Mouse (Mus musculus) forebrain, embryonic 16.5 days (tissue): ENCODE results near the gene Ndufab1. TPM values are rescaled to one million over a fixed set of nuclear protein-coding genes. Genes with fewer than 3 reads are reported as not detected.

Experiments used
- ATAC-seq: fragments of 200-750 bp; cut with Nextera tagmentation; 2 replicates; pipeline ENCODE4 v1.8.0; 2017; ENCODE audit warnings: mild to moderate bottlenecking, moderate library complexity
- H3K27ac ChIP-seq: fragments of 300-500 bp; sonication (generic); 2 replicates; pipeline ENCODE4 v1.5.1; 2014; ENCODE audit warnings: low read length, control low read depth
- H3K27me3 ChIP-seq: fragments of 300-500 bp; sonication (generic); replicated peaks from 2 replicates; pipeline ENCODE4 v1.6.1; 2014; ENCODE audit warnings: low read length; ENCODE audit not compliant: control insufficient read depth, insufficient read depth
- H3K36me3 ChIP-seq: fragments of 300-500 bp; sonication (generic); 2 replicates; pipeline ENCODE4 v1.6.1; 2014; ENCODE audit not compliant: control insufficient read depth, insufficient read depth
- H3K4me1 ChIP-seq: fragments of 300-500 bp; sonication (generic); replicated peaks from 2 replicates; pipeline ENCODE4 v1.6.1; 2014; ENCODE audit warnings: low read length; ENCODE audit not compliant: control insufficient read depth, insufficient read depth
- H3K4me2 ChIP-seq: fragments of 300-500 bp; sonication (generic); 2 replicates; pipeline ENCODE4 v1.6.1; 2014; ENCODE audit warnings: mild to moderate bottlenecking, low read length, control low read depth
- H3K4me3 ChIP-seq: fragments of 300-500 bp; sonication (generic); replicated peaks from 2 replicates; pipeline ENCODE4 v1.5.1; 2014; ENCODE audit warnings: mild to moderate bottlenecking, low read length, control low read depth
- H3K9ac ChIP-seq: fragments of 300-500 bp; sonication (generic); replicated peaks from 2 replicates; pipeline ENCODE4 v1.6.1; 2014; ENCODE audit warnings: low read depth, low read length, control low read depth
- H3K9me3 ChIP-seq: fragments of 300-500 bp; sonication (generic); 2 replicates; pipeline ENCODE4 v1.6.1; 2016; ENCODE audit warnings: low read length; ENCODE audit not compliant: control insufficient read depth
- WGBS: fragments of 180-500 bp; shearing (Covaris S2); extraction: QIAGEN DNeasy Blood & Tissue Kit; methylation state at CpG from one replicate; pipeline ENCODE4 v1.1.7; 2014; 5-methylcytosine and 5-hydroxymethylcytosine counted together
- polyA plus RNA-seq: library from polyadenylated mRNA; unstranded; fragments of >200 nt; fragmentation: Nextera tagmentation; extraction: Ambion mirVana; gene quantifications from 2 replicates; pipeline ENCODE4 v1.2.1, GENCODE M21; 2015

The Ndufab1 gene
- polyA plus RNA-seq: 530 and 550 TPM in 2 replicates

DNA sequence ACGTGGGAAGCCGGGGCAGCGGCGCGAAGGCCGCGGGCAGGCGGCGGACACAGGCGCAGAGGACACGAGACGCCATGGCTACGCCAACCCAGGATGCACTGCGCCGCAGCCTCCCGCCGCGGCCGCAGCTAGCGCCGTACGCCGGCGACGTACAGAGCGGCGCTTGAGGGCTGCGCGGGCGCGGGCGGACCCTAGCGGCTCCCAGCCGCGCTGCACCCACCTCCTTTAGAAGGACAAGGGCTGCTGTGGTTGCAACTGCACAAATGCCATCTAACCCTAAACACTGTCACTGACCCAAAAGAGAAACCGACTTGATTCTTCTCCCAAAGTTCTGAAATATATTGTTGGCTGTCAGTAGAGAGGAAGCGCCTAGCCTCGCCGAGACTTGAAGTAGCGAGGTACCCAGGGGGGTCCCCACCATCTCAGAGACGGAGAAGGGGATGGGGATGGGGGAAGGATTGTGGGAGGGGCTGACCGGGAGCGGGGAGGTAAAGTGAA lies at the start of gene Ndufab1:
TSS of gene Ndufab1 (minus strand) at position 140 of the 498 bp plus-strand sequence.
- peaks cover 10% of the 10 kb centered on the region for H3K4me1 ChIP-seq
- no peak within 1 kb of the TSS for H3K27ac ChIP-seq
- H3K9me3 ChIP-seq: no peaks in the 10 kb centered on the region
- no peaks in the 10 kb centered on the region; the same call in 1 of the 2 replicates for H3K36me3 ChIP-seq
- peak within 1 kb of the TSS; percentile 81 for H3K9ac ChIP-seq
- peak within 1 kb of the TSS; percentile 83 for H3K4me2 ChIP-seq
- peak; percentile 100 for ATAC-seq
- H3K27me3 ChIP-seq: no peaks in the 10 kb centered on the region
- peak within 1 kb of the TSS; percentile 75 for H3K4me3 ChIP-seq
- 0% methylated on average over 35 of the region's 43 CpGs for WGBS

GRCm38 (mm10) chr7:122140991-122141390 lies 39.3 kb upstream of the Ndufab1 start:
- Histone ChIP-seq H3K36me3 (peaks cover 45% of the 10 kb centered on the region), H3K4me1 (no peaks in the 10 kb centered on the region), H3K27me3 (no peaks in the 10 kb centered on the region), H3K9me3 (no peaks in the 10 kb centered on the region), H3K27ac (no peak overlapping the region), H3K9ac (no peak overlapping the region), H3K4me3 (no peak overlapping the region), H3K4me2 (no peak overlapping the region)
- no peak for ATAC-seq

GRCm38 (mm10) chr7:122138190-122138589 lies 36.5 kb upstream of the Ndufab1 start:
- peaks cover 35% of the 10 kb centered on the region for H3K36me3 ChIP-seq
- no peak for ATAC-seq
- 97% methylated on average over 5 of the region's 5 CpGs for WGBS

DNA sequence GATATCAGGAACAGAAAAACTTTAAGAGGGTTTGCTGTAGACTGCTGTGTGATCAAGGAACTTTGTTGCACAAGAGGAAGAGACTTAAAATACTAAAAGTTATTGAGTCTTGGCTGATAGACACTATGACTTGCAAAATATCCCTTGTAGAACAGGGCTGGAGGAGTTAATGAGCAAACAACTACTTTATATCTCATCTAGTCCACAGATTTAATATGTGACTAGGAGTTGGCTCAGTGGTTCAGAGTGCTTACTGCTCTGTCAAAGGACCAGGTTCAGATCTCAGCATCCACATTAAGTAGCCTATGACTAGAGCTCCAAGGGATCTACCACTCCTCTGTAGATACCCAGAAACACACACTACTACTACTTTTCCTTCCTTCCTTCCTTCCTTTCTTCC lies 35.4 kb upstream of the Ndufab1 start:
- H3K4me3 ChIP-seq: no peak overlapping the region
- no peaks in the 10 kb centered on the region for H3K9me3 ChIP-seq
- ATAC-seq: no peak
- H3K4me1 ChIP-seq: peaks cover 7% of the 10 kb centered on the region
- H3K27ac ChIP-seq: no peak overlapping the region
- no peak overlapping the region for H3K4me2 ChIP-seq
- H3K27me3 ChIP-seq: no peaks in the 10 kb centered on the region
- H3K9ac ChIP-seq: no peak overlapping the region
- peaks cover 32% of the 10 kb centered on the region for H3K36me3 ChIP-seq

More at GRCm38 (mm10) chr7:122138190-122138589, 36.5 kb upstream of the Ndufab1 start:
- Histone ChIP-seq H3K4me3 (no peak overlapping the region), H3K9ac (no peak overlapping the region), H3K27ac (no peak overlapping the region), H3K27me3 (no peaks in the 10 kb centered on the region), H3K4me2 (no peak overlapping the region), H3K4me1 (peaks cover 7% of the 10 kb centered on the region), H3K9me3 (no peaks in the 10 kb centered on the region)

- ATAC-seq: no peak
- WGBS: 72% methylated on average over 10 of the region's 10 CpGs
Observed at GRCm38 (mm10) chr7:122135070-122135469, 33.4 kb upstream of the Ndufab1 start.

GRCm38 (mm10) chr7:122133338-122133625 lies 31.6 kb upstream of the Ndufab1 start:
- H3K36me3 ChIP-seq: peaks cover 14% of the 10 kb centered on the region; the same call in 1 of the 2 replicates
- no peak overlapping the region for H3K27ac ChIP-seq
- 19% methylated on average over 8 of the region's 8 CpGs for WGBS
- peak overlapping the region; percentile 59 for H3K9ac ChIP-seq
- H3K27me3 ChIP-seq: no peaks in the 10 kb centered on the region
- ATAC-seq: peak; percentile 52
- no peaks in the 10 kb centered on the region for H3K9me3 ChIP-seq
- H3K4me3 ChIP-seq: peak overlapping the region; percentile 79
- H3K4me1 ChIP-seq: peaks cover 7% of the 10 kb centered on the region
- peak overlapping the region; percentile 67 for H3K4me2 ChIP-seq

More at GRCm38 (mm10) chr7:122135070-122135469, 33.4 kb upstream of the Ndufab1 start:
- H3K4me2 ChIP-seq: no peak overlapping the region
- H3K4me1 ChIP-seq: peaks cover 7% of the 10 kb centered on the region
- no peak overlapping the region for H3K4me3 ChIP-seq
- H3K9me3 ChIP-seq: no peaks in the 10 kb centered on the region
- no peak overlapping the region for H3K9ac ChIP-seq
- peaks cover 29% of the 10 kb centered on the region for H3K36me3 ChIP-seq
- no peaks in the 10 kb centered on the region for H3K27me3 ChIP-seq
- H3K27ac ChIP-seq: no peak overlapping the region

- Histone ChIP-seq H3K9me3 (no peaks in the 10 kb centered on the region), H3K27me3 (no peaks in the 10 kb centered on the region), H3K4me3 (peak within 1 kb of the TSS; percentile 79), H3K4me2 (peak within 1 kb of the TSS; percentile 78), H3K4me1 (peaks cover 7% of the 10 kb centered on the region), H3K27ac (peak within 1 kb of the TSS; percentile 52), H3K36me3 (peaks cover 12% of the 10 kb centered on the region; the same call in 1 of the 2 replicates), H3K9ac (peak within 1 kb of the TSS; percentile 80)
- ATAC-seq: peak; percentile 98
- WGBS: 0% methylated on average over 54 of the region's 54 CpGs
Observed at GRCm38 (mm10) chr7:122132497-122133337, 31.0 kb upstream of the Ndufab1 start, which contains the start of the genes Palb2 and Dctn5. Gene Palb2, minus strand, starts transcription at chr7:122132985. Gene Dctn5, plus strand, starts transcription at chr7:122133041.

DNA sequence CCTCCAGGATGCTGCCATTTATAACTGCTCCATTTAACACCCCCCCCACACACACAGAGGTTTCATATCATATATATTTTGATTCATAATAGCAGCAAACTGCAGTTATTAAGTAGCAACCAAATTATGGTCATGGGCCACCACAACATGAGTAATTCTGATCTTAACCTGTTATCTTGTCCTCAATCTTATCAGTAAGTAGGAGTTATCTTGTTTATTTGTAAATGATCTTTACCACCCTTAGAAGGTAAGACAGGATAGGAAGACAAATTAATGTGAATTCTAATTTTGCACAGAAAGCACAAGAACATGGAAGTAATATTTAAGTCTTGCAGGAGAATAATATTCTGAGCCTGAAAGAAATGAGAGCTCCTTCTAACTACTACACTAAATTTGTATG lies 30.1 kb upstream of the Ndufab1 start:
- peak overlapping the region; percentile 78 for H3K4me2 ChIP-seq
- H3K27me3 ChIP-seq: no peaks in the 10 kb centered on the region
- peak overlapping the region; percentile 79 for H3K4me3 ChIP-seq
- no peaks in the 10 kb centered on the region for H3K9me3 ChIP-seq
- H3K4me1 ChIP-seq: peaks cover 7% of the 10 kb centered on the region
- no peak overlapping the region for H3K9ac ChIP-seq
- ATAC-seq: no peak
- no peak overlapping the region for H3K27ac ChIP-seq
- peaks cover 9% of the 10 kb centered on the region; the same call in 1 of the 2 replicates for H3K36me3 ChIP-seq

DNA sequence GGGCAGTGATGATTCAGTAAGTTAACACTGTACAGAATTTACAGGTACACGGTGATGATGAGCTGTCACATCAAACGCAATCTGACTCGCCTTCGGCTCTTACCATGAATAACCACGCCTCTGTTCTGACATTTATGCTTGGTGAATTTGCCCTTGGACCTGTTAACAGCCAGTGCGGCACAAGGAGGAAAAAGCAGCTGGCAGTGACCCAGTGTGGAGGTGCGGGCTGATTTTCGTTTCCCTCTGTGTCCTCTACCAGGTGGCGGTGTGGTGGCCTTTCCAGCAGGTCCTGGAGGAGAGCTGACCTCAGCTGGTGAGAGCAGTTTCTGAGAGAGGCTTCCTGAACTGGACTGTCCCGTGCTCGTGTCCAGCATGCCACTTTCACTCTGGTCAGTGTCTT lies 25.3 kb upstream of the Ndufab1 start:
- ATAC-seq: no peak
- peaks cover 2% of the 10 kb centered on the region; the same call in 1 of the 2 replicates for H3K36me3 ChIP-seq
- no peak overlapping the region for H3K9ac ChIP-seq
- no peak overlapping the region for H3K27ac ChIP-seq
- H3K27me3 ChIP-seq: no peaks in the 10 kb centered on the region
- no peaks in the 10 kb centered on the region for H3K9me3 ChIP-seq
- H3K4me3 ChIP-seq: no peak overlapping the region
- H3K4me1 ChIP-seq: no peaks in the 10 kb centered on the region
- no peak overlapping the region for H3K4me2 ChIP-seq
- WGBS: 95% methylated on average over 11 of the region's 11 CpGs
